Mouse (Mus musculus) cerebellum, adult 8-10 months (tissue): Measurements from ENCODE around the gene Nif3l1.
A peak's percentile ranks its signal among the peaks of the same experiment; 100 is the strongest.

Experiments
- DNase-seq: peaks from one replicate; pipeline ENCODE4 v3.0.0; 2022

Nif3l1 gene

GRCm38 (mm10) chr1:58458867-58459266 lies 13.9 kb downstream of the Nif3l1 start:
- no peak for DNase-seq

GRCm38 (mm10) chr1:58460566-58460965 lies 15.6 kb downstream of the Nif3l1 start:
- DNase-seq, result no peak

GRCm38 (mm10) chr1:58463935-58464334 lies 19.0 kb downstream of the Nif3l1 start:
- no peak for DNase-seq

GRCm38 (mm10) chr1:58465042-58465441 lies 20.1 kb downstream of the Nif3l1 start:
- DNase-seq, result peak; percentile 42

GRCm38 (mm10) chr1:58465561-58465960 lies 20.6 kb downstream of the Nif3l1 start:
- DNase-seq, result peak; percentile 25

GRCm38 (mm10) chr1:58475662-58476061 lies 30.7 kb downstream of the Nif3l1 start:
- no peak for DNase-seq

GRCm38 (mm10) chr1:58482647-58483046 lies 37.7 kb downstream of the Nif3l1 start:
- no peak for DNase-seq

- DNase-seq, result no peak
These were observed 50.7 kb downstream of the Nif3l1 start for GRCm38 (mm10) chr1:58495603-58496002.

GRCm38 (mm10) chr1:58497678-58498077 lies 52.7 kb downstream of the Nif3l1 start:
- no peak for DNase-seq

GRCm38 (mm10) chr1:58498758-58499157 lies 53.8 kb downstream of the Nif3l1 start:
- DNase-seq, result no peak

- DNase-seq, result no peak
These were observed 58.2 kb downstream of the Nif3l1 start for GRCm38 (mm10) chr1:58503134-58503533.

- DNase-seq, result no peak
These were observed 58.9 kb downstream of the Nif3l1 start for GRCm38 (mm10) chr1:58503793-58504370.

- DNase-seq, result peak; percentile 86
These were observed 59.8 kb downstream of the Nif3l1 start, which contains the start of gene Orc2 for GRCm38 (mm10) chr1:58504577-58505254. Gene Orc2 (minus strand): TSS chr1:58505109.

GRCm38 (mm10) chr1:58507249-58507648 lies 62.3 kb downstream of the Nif3l1 start:
- DNase-seq, result no peak
